Mouse (Mus musculus) Muller cell, postnatal 12 days (primary cell): ENCODE results near the gene Atp2b2.
A peak's percentile ranks its signal among the peaks of the same experiment; 100 is the strongest.

Experiments
- DNase-seq: peaks from one replicate; pipeline ENCODE4 v3.0.0-alpha.2; 2015; ENCODE audit errors: inconsistent ontology term

Atp2b2 gene

DNA sequence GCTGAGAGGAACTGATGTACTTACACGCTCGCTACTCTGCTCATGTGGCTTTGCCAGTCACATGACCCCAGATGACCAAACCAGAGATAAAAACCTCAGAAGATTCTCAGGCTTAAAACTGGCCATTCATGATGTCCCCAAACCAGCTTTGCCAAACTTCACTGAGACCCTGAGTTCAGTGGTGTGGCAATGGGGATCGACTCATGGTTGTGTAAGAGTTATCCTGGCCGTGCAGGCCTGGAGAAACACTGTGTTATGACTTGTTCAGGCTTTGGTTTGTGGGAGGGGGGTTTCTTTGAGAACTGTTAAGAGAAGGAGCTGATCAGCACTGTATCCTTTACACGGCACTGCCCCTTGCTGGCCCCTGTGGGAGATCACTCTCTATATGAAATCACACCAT lies 250.0 kb downstream of the Atp2b2 start:
- no peak for DNase-seq

DNA sequence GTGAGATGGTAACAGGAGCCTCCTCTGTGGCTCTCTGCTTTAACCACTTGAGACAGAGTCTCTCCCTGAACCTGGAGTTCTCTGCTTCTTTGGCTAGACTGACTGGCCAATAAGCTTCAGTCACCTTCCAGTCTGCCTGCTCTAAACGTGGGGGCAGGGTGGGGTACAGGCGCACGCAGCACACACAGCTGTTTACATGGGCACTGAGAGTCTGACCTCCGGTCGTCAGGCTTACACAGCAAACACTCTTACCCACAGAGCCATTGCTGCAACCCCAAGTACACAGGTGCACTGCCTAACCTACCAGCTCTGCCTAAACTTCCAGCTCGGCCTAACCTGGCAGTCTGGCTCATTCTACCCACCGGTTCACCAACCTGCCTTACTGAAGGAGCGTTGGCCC lies 251.4 kb downstream of the Atp2b2 start:
- no peak for DNase-seq

DNA sequence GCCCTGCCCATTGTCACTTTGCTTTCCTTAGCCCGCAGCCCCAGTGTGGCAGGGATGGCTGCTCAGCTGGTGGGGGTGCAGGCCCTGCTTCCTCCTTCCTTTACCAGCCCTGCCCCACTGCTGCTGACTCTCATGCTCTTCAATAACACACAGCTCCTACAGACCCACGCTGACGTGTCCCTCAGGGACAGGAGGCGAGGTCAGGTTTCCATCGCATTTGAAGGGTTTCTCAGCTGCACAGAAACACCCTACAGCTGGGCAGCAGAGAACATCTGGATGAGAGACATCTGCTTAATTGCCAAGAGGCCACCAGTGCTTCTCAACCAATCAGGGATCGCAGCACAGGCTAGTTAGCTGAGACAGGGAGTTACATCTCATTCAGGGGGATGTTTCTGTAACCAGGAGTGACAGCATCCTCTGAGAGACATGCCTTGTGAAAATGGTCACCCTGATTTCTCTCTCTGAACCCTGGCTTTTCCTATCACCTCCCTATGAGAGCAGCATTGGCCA lies 254.9 kb downstream of the Atp2b2 start:
- no peak for DNase-seq

DNA sequence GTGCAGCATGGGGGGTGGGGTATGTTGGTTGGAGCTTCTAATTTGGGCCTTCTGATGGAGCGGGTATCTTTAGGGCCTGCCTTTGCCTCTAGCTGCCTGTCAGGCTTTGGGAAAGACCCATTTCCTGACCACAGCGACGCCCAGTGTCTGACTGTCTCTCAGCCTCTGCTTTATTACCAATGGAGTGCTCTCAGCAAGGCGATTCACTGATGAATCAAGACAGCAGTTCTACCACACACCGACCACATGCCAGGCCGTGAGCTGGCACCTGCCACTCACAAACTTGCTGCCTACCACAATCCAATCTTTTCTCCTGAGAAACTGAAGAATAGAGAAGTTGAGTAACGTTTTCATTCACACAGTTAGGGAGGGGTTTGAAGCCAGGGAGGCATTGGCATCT lies 256.8 kb downstream of the Atp2b2 start:
- DNase-seq: no peak

DNA sequence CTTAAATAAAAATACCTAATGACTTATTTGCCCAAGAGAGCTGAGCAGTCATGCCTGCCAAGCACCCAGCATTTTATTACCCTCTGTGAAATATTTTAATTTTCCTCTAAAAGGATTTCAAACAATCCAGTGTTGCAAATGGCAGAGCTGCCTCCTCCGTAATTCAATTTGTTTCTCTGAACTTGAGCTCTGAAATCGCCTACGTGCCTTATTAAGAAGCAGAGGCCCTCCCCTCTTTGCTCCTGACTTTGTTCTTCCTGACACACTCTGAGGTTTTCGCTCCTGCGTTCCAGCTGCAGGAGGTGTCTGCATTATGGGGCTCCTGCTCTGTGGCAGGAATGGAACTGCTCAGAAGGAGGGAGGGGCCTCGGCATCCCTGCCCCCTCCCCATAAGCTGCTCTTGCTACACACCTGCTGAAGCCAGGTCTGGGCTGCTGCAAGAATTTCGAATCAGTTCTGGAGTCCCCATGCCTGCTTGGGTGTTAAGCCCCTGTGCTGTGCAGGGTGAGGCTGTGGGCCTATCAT lies 264.1 kb downstream of the Atp2b2 start:
- DNase-seq: no peak

DNA sequence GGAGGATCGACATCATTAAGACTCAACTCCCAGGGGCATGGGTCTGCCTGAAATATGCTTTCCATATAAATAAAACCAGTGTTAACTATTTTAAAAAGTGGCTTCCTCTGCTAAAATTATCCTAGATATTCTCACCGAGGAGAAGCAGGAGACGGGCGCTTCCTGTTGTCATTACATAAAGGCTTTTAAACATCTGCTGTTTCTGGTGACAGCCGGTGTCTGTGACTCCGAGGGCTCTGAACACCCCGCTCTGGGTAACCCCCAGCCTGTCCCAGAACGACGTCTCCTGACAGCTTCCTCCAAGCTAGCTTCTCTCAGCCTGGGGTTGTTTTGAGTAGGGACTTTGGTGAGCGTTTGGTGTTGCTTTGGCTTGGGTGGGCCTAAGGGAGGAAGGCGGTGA lies 273.6 kb downstream of the Atp2b2 start:
- no peak for DNase-seq

DNA sequence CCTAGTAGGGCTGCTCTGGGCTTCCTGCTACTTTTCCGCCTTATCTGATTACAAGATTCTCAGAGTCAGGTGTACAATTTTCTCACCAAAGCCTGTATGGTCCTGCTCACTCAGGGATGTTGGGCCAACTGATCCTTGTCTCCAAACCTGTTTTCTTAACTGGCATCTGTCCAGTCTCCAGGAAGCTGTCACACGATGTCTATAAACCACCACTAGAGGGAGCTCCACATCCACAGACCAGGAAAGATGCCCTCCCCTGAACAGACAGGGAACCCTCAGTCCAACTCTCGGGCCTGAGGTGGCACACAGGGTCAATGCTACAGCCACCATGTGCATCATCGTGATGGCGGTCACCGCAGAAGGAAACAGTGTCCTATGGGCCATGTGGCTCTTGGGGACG lies 280.8 kb downstream of the Atp2b2 start:
- DNase-seq: peak; percentile 62

DNA sequence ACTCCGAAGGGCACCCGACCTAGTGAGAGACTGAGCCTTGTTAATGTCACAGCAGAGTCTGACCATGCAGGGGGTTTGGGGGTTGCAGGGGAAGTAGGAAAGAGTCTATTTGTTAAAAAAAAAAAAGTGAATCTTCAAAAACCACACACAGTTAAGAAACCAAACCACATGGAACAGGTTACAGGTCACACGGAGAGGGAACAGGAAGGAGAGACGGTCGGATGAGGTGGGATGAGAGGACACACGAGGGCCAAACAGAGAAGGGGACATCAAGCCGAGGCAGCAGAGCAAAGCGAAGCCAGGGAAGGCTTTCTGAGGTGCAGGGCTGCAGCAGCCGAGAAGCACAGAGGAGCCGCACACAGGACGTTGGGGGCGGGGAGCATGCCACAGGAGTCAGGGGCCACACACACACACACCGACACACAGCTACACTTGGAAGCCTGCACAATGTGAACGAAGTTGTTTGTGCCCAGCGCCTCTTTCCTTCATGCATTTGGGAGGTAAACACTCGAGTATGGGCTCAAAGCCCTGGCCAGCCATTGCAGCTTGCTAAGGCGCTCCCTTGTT lies 293.2 kb downstream of the Atp2b2 start:
- no peak for DNase-seq

DNA sequence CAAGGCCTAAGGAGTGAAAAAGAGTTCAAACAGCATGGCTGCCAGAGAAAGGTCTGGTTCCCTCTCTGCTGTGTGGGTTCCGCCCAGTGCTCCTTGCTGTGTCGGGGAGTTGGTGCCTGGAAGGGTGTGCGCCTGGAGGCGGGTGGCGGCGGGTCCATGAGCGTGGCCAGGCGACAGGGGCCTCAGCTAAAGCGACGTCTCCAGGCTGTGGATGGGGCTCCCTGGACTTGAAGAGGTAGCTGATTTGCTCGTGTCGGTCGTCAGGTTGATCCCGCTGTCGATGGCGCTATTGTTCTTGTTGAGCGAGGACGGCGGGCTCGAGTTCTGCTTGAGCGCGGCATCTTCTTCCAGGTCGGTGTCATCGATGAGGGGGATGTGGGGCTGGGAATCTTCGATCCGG lies 294.1 kb downstream of the Atp2b2 start:
- DNase-seq: no peak

DNA sequence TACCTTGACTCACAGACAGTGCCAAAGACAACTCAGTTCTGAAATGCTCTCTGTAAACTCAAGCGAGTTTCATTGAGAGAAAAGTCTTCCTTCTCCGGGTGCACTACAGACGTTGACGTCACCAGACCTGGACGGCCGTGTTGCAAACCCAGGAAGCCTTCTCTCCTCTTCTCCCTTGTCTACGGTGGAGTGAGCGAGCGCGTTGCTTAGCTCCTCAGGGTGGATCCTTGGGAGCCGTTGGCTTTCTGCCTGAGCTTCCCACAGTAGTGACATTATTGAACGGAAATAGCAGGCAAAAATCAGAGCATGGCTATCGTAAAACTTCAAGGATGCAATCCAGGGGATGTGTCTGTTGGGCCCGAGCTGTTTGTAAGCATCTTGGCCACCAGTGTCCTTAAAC lies 295.1 kb downstream of the Atp2b2 start:
- no peak for DNase-seq

DNA sequence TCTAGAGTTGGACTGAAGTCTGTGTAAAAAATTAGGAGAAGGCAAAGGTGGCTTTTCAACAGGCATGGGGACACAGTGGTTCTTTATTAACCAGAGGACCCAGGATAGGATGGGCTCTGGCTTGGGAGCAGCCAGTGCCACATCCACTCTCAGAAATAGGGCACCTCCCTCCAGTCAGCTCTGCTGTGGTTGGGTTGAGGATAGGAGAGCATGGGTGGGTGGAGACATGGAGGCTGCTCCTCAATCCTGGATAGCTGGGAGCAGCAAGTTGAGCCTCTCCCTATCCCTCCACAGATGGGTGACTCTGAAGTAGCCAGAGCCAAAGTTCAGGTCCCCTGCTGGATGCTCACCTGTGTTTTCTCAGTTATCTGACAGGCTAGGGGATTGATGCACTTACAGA lies 297.3 kb downstream of the Atp2b2 start:
- no peak for DNase-seq

DNA sequence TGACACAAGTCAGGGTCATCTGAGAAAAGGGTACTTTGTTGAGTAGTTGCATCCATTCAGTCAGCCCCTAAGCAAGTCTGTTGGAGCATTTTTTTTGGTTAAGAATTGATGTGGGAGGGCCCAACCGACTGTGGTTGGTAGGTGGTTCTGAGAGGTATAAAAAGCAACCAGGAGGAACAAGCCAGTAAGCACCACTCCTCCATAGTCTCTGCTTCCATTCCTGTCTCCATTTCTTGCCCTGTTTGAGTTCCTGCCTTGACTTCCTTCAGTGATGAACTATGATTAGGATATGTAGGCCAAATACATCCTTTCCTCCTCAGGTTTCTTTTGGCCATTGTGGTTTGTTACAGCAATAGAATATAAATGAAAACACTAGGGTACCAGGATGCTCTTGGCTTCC lies 299.3 kb downstream of the Atp2b2 start:
- DNase-seq: no peak

DNA sequence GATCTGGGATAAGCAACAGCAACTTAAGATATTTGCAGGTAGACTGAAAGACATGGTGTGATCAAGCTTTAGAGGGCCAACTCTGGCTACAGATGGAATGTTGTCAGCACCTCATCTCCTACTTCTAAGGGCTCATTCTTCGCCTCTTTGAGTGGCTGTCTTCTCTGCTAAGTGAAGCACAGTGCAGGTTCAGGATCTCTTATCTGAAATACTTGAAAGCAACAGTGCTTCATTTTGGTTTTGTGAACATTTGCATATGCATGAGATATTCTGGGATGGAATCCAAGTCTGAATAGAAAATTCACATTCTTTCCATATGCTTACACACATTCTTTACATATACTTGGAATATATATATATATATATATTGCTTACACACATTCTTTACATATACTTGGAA lies 300.1 kb downstream of the Atp2b2 start:
- no peak for DNase-seq

DNA sequence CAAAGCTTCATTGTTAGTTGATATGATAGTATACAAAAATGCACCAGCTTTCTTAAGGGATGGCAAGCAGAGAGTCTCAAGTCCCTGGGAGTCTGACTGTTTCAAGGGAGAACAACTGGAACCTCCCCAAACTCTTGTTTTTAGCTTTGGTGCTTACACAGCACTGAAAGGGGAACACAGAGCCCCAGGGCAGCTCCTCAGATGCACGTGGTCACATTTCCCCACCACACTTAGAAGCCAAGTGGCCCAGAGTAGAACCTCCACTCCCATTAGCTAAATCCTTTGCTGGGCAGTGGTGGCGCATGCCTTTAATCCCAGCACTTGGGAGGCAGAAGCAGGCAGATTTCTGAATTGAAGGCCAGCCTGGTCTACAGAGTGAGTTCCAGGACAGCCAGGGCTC lies 301.0 kb downstream of the Atp2b2 start:
- DNase-seq: no peak

DNA sequence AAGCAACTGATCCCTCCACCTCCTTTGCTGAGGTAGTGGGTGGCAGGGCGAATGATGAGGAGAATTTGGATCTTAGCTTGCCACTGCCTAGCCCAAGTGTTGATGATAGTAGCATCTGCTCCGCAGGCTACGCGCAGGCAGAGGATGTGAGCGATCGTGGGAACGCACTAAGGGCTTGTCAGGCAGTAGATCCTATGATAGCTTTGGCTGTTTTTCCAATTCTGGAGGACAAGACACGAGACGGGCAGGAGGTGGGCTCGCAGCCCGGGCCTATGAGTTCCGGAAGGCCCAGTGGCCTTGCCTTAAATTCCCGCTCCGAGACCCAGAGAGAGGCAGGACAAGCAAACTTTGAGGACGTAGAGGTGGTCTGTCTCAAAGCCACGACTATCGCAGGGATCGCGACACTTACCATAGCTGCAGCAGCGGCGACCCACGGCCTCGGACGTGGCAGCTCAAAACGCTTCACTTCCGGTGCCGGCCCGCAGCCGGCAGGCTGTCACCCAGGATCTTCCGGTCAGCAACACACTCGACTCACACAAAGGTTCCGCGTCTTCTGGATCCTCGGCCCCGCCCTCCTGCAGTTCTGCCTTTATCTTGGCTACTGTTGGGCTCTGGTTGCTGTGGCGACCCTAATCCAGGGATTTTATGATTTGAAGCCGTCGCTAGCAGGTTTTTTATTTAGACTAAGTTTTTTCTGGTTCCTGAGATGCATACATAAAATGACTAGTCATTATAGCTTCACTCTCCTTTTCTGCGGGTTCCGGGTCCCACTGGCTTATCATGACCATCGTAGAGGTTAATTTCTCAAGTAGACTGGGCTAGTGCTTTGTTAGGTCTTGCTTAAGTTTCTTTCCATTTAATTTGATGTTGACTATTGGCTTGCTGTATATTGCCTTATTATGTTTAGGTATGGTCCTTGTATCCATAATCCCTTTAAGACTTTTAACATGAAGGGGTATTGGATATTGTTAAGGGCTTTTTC lies 301.9 kb downstream of the Atp2b2 start, which contains the start of gene Sec13:
Sec13 (minus strand) TSS at position 508 of the 982 bp plus-strand sequence.
- peak; percentile 86 for DNase-seq

DNA sequence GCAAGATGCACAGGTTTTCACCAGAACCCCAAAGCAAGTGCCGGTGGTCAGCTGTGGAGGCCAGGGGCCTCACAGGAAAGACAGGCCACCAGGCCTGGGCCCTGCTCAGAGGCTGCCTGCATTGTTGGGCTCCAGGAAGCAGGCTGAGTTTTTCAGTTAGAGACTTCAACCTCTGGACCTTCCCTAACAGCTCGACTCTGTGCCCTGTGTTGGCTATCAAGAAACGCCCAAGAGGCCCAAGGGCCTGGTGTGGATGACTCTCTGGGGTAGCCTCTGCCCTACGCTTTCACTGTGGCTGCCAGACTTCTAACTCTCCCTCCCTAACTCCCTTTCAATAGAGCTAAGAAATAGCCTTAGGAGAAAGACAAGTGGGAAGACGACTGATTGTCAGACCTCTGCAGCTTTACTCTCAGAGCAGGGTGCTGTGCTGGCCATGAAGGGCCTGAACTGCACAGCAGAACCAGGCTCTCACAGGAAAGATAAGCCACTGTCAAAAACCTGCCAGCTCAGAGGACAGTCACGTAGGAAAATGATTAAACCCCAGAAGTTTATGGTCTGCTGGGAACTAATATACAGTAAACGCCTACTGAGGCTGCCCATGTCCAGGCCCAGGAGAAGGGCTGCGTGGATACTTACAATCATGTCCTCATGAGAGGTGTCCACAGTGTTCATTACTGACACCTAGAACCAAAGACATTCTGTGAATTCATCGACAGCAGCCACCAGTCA lies 304.9 kb downstream of the Atp2b2 start:
- DNase-seq: no peak

DNA sequence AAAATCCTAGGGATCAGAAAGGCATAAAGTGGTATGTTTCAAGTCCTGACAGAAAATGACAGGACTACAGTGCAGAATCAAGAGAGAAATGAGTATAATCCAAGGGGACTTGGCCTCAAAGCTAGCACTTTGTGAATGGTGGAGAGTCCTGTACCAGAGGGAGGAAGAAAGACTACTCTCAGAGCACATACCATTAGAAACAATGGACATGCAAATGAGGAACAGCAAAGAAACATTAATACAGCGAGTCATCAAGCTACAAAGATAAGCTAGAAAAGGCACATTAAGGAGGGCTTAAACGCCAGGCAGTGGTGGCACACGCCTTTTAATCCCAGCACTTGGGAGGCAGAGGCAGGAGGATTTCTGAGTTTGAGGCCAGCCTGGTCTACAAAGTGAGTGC lies 311.1 kb downstream of the Atp2b2 start:
- DNase-seq: no peak

DNA sequence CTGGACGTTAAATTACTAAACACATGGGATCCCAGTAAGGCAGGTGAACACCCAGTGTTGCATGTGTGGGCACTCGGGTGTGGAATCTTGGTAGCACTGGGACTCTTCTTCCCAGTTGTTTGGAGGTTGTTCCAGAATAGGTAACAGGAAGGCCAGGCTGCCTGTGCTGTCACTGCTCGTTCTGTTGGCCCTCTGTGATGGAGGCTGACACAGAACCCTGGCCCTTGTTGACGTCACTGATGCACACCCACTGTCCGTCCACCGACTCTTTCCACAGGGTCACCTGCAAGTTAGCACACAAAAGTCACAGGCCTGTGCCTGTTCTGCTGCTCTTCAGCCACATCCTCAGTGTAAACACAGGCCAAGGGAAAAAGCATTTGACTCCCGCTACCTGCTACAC lies 314.2 kb downstream of the Atp2b2 start:
- DNase-seq: no peak

DNA sequence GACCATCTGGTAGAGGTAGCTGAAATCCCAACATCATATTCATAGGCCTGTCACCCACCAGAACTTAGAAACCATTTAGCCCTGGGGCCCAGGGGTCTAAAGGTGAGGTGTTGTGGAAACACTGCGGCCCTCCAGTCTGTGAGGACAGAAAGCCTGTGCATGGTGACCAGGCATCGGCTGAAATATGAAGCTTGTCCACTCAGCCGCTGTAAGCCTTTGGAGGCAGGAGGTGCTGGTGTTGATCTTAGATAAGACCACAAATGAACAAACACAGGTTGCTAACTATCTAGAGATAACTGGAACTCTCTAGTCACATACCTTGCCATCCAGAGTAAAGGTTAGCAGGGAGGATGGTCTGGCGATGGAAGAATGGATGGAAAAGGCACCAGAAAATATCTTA lies 321.4 kb downstream of the Atp2b2 start:
- DNase-seq: no peak

DNA sequence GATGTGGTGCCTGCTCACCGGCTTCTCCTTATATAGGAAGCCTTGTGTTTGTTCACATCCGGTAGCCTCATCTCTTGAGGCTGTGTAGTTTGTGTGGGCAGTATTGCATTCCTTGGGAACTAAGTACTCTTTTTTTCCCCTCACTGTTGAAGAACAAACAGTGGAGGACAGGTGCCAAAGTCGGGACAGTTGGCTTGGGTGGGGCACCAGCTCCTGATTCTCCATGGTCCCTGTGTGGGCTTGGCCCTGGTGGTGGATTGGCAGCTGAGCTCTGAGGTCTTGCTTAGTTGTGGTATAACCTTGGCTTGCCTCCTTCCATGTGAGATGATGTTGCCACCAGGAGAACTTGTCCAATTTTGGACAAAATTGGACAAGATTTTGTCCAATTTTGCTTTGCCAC lies 322.5 kb downstream of the Atp2b2 start, which contains the start of gene Ghrl:
Ghrl (minus strand) TSS at position 3 of the 400 bp plus-strand sequence.
- DNase-seq: no peak

DNA sequence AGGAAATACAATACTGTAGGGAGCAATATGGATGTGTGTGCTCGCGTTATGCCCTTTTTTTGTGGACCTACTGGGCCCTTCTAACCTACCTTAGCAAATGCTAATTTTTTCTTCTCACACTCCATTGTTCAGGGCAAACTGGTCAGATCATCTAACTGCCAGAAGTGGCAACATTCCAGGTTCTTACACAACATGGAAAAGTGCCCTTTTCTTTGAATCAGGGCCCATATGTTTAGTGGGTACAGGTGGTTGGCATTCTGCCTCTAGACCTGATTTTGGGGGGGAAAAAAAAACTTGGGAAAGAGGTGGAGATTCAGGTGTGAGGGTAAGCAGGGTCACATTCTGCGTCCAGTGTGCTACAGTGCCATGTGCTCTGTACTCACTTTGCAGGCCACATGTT lies 324.9 kb downstream of the Atp2b2 start:
- DNase-seq: no peak

DNA sequence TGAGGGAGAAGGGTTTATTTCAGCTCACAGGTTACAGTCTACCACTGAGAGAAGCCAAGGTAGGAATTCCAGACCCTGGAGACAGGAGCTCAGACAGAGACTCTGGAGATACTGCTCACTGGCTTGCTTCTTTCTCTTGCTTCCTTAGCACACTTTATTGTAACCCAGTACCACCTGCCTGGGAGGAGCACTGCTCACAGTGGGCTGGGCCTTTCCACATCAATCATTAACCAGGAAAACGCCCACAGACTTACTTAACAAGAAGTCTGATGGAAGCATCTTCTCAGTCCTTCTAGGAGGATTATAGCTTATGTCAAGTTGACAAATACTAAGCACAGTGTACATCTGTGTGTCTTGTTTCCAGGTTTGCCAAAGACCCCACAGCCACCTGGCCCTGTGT lies 327.6 kb downstream of the Atp2b2 start:
- DNase-seq: no peak
